Mouse (Mus musculus) neural tube, embryonic 13.5 days (tissue): ENCODE measurements at regions not wholly inside any gene's neighbourhood (a gene's known extent, or its start where the extent isn't known, plus 50 kb on each side); places are given as distances from the start of the nearest gene placed in this dataset.

Source experiments
- ATAC-seq: fragments of 200-750 bp; cut with Nextera tagmentation; 2 replicates; pipeline ENCODE4 v1.8.0; 2017; ENCODE audit warnings: low read depth, mild to moderate bottlenecking, moderate TSS enrichment, moderate library complexity
- H3K27ac ChIP-seq: fragments of 300-500 bp; sonication (generic); replicated peaks from 2 replicates; pipeline ENCODE4 v1.5.1; 2015; ENCODE audit warnings: moderate library complexity, mild to moderate bottlenecking, inconsistent platforms
- H3K27me3 ChIP-seq: fragments of 300-500 bp; sonication (generic); 2 replicates; pipeline ENCODE4 v1.6.1; 2015; ENCODE audit warnings: mild to moderate bottlenecking, inconsistent platforms
- H3K36me3 ChIP-seq: fragments of 300-500 bp; sonication (generic); 2 replicates; pipeline ENCODE4 v1.6.1; 2015; ENCODE audit warnings: mild to moderate bottlenecking, inconsistent platforms
- H3K4me1 ChIP-seq: fragments of 300-500 bp; sonication (generic); replicated peaks from 2 replicates; pipeline ENCODE4 v1.6.1; 2015; ENCODE audit warnings: inconsistent platforms
- H3K4me2 ChIP-seq: fragments of 300-500 bp; sonication (generic); 2 replicates; pipeline ENCODE4 v1.6.1; 2015; ENCODE audit warnings: inconsistent platforms, mild to moderate bottlenecking, moderate library complexity
- H3K4me3 ChIP-seq: fragments of 300-500 bp; sonication (generic); 2 replicates; pipeline ENCODE4 v1.5.1; 2015; ENCODE audit warnings: mild to moderate bottlenecking, inconsistent platforms
- H3K9ac ChIP-seq: fragments of 300-500 bp; sonication (generic); 2 replicates; pipeline ENCODE4 v1.6.1; 2015; ENCODE audit warnings: moderate library complexity, mild to moderate bottlenecking, inconsistent platforms
- H3K9me3 ChIP-seq: fragments of 300-500 bp; sonication (generic); 2 replicates; pipeline ENCODE4 v1.6.1; 2016; ENCODE audit warnings: inconsistent platforms
- WGBS: fragments of 180-500 bp; shearing (Covaris S2); methylation state at CpG from one replicate; pipeline ENCODE4 v1.1.7; 2015; 5-methylcytosine and 5-hydroxymethylcytosine counted together

- ATAC-seq = peak; percentile 76; the same call in 1 of the 2 replicates
- Histone ChIP-seq H3K9me3 (no peaks in the 10 kb centered on the region), H3K4me1 (no peaks in the 10 kb centered on the region), H3K9ac (no peak overlapping the region), H3K4me3 (no peak overlapping the region), H3K36me3 (no peaks in the 10 kb centered on the region), H3K27me3 (no peaks in the 10 kb centered on the region), H3K27ac (no peak overlapping the region), H3K4me2 (no peak overlapping the region)
- WGBS = 45% methylated on average over 4 of the region's 4 CpGs
Observed at GRCm38 (mm10) chr4:21222631-21223030, 463.1 kb downstream of the Prdm13 start.

GRCm38 (mm10) chr4:21207617-21208016 is 478.1 kb downstream of the Prdm13 start:
- no peak overlapping the region for H3K4me3 ChIP-seq
- no peak overlapping the region for H3K9ac ChIP-seq
- 92% methylated on average over 4 of the region's 4 CpGs for WGBS
- no peaks in the 10 kb centered on the region for H3K9me3 ChIP-seq
- no peak overlapping the region for H3K4me2 ChIP-seq
- no peaks in the 10 kb centered on the region for H3K27me3 ChIP-seq
- no peaks in the 10 kb centered on the region for H3K36me3 ChIP-seq
- ATAC-seq = no peak
- H3K27ac ChIP-seq = no peak overlapping the region
- no peaks in the 10 kb centered on the region for H3K4me1 ChIP-seq

GRCm38 (mm10) chr4:21195620-21196019 is 490.1 kb downstream of the Prdm13 start:
- 91% methylated on average over 1 of the region's 1 CpGs for WGBS
- Histone ChIP-seq H3K4me1 (no peaks in the 10 kb centered on the region), H3K9ac (no peak overlapping the region), H3K4me3 (no peak overlapping the region), H3K36me3 (no peaks in the 10 kb centered on the region), H3K9me3 (no peaks in the 10 kb centered on the region), H3K27me3 (no peaks in the 10 kb centered on the region), H3K27ac (no peak overlapping the region), H3K4me2 (no peak overlapping the region)
- no peak for ATAC-seq

GRCm38 (mm10) chr4:21173789-21174188 is 512.0 kb downstream of the Prdm13 start:
- H3K9ac ChIP-seq = no peak overlapping the region
- no peaks in the 10 kb centered on the region for H3K27me3 ChIP-seq
- H3K9me3 ChIP-seq = no peaks in the 10 kb centered on the region
- no peaks in the 10 kb centered on the region for H3K4me1 ChIP-seq
- H3K27ac ChIP-seq = no peak overlapping the region
- no peak overlapping the region for H3K4me3 ChIP-seq
- WGBS = 79% methylated on average over 6 of the region's 6 CpGs
- no peaks in the 10 kb centered on the region for H3K36me3 ChIP-seq
- ATAC-seq = no peak
- no peak overlapping the region for H3K4me2 ChIP-seq

GRCm38 (mm10) chr4:21173019-21173418 is 512.7 kb downstream of the Prdm13 start:
- H3K4me3 ChIP-seq = no peak overlapping the region

GRCm38 (mm10) chr4:21170734-21171133 is 515.0 kb downstream of the Prdm13 start:
- WGBS = 86% methylated on average over 3 of the region's 3 CpGs
- H3K27ac ChIP-seq = no peak overlapping the region

More at GRCm38 (mm10) chr4:21173019-21173418, 512.7 kb downstream of the Prdm13 start:
- no peaks in the 10 kb centered on the region for H3K9me3 ChIP-seq
- WGBS = 67% methylated on average over 1 of the region's 1 CpGs
- no peaks in the 10 kb centered on the region for H3K4me1 ChIP-seq
- H3K9ac ChIP-seq = no peak overlapping the region
- H3K27me3 ChIP-seq = no peaks in the 10 kb centered on the region
- H3K4me2 ChIP-seq = no peak overlapping the region
- H3K36me3 ChIP-seq = no peaks in the 10 kb centered on the region
- no peak for ATAC-seq
- no peak overlapping the region for H3K27ac ChIP-seq

GRCm38 (mm10) chr4:21162124-21162523 is 523.6 kb downstream of the Prdm13 start:
- H3K4me3 ChIP-seq = no peak overlapping the region
- H3K36me3 ChIP-seq = no peaks in the 10 kb centered on the region
- no peaks in the 10 kb centered on the region for H3K4me1 ChIP-seq
- H3K27ac ChIP-seq = no peak overlapping the region
- no peaks in the 10 kb centered on the region for H3K27me3 ChIP-seq
- no peak overlapping the region for H3K9ac ChIP-seq
- no peak for ATAC-seq
- H3K4me2 ChIP-seq = no peak overlapping the region
- H3K9me3 ChIP-seq = no peaks in the 10 kb centered on the region

More at GRCm38 (mm10) chr4:21170734-21171133, 515.0 kb downstream of the Prdm13 start:
- H3K4me1 ChIP-seq = no peaks in the 10 kb centered on the region
- no peaks in the 10 kb centered on the region for H3K9me3 ChIP-seq
- no peak overlapping the region for H3K9ac ChIP-seq
- no peaks in the 10 kb centered on the region for H3K27me3 ChIP-seq
- no peaks in the 10 kb centered on the region for H3K36me3 ChIP-seq
- no peak overlapping the region for H3K4me2 ChIP-seq
- no peak overlapping the region for H3K4me3 ChIP-seq
- ATAC-seq = no peak

GRCm38 (mm10) chr4:21125892-21126291 is 559.9 kb downstream of the Prdm13 start:
- H3K27me3 ChIP-seq = no peaks in the 10 kb centered on the region
- H3K9ac ChIP-seq = no peak overlapping the region
- no peak overlapping the region for H3K4me2 ChIP-seq
- H3K9me3 ChIP-seq = 0 out of 2 replicates have a peak, but pooled peaks cover 3% of the 10 kb centered on the region
- H3K36me3 ChIP-seq = no peaks in the 10 kb centered on the region
- ATAC-seq = no peak
- 79% methylated on average over 1 of the region's 1 CpGs for WGBS
- H3K4me1 ChIP-seq = no peaks in the 10 kb centered on the region
- H3K4me3 ChIP-seq = no peak overlapping the region
- H3K27ac ChIP-seq = no peak overlapping the region

- Histone ChIP-seq H3K9me3 (no peaks in the 10 kb centered on the region), H3K36me3 (no peaks in the 10 kb centered on the region), H3K4me1 (no peaks in the 10 kb centered on the region), H3K27me3 (no peaks in the 10 kb centered on the region; the same call in 1 of the 2 replicates), H3K4me2 (no peak overlapping the region), H3K27ac (no peak overlapping the region), H3K4me3 (no peak overlapping the region), H3K9ac (no peak overlapping the region)
- ATAC-seq = peak; percentile 91
- WGBS = 36% methylated on average over 1 of the region's 1 CpGs
Observed at GRCm38 (mm10) chr4:21095741-21096140, 590.0 kb downstream of the Prdm13 start.

GRCm38 (mm10) chr4:21070198-21070785 is 615.5 kb downstream of the Prdm13 start:
- no peak overlapping the region for H3K9ac ChIP-seq
- ATAC-seq = no peak
- H3K4me3 ChIP-seq = no peak overlapping the region
- no peak overlapping the region for H3K27ac ChIP-seq
- no peaks in the 10 kb centered on the region for H3K9me3 ChIP-seq
- H3K4me1 ChIP-seq = no peaks in the 10 kb centered on the region
- H3K36me3 ChIP-seq = no peaks in the 10 kb centered on the region
- no peak overlapping the region for H3K4me2 ChIP-seq
- 92% methylated on average over 3 of the region's 3 CpGs for WGBS
- H3K27me3 ChIP-seq = no peaks in the 10 kb centered on the region
